Mouse (Mus musculus): ENCODE measurements around the gene Pgm2. TPM values are rescaled to one million over a fixed set of nuclear protein-coding genes. Genes with fewer than 3 reads are reported as not detected.
A peak's percentile ranks its signal among the peaks of the same experiment; 100 is the strongest.

Gene Pgm2
- polyA plus RNA-seq (2011; ENCODE audit: insufficient read depth, insufficient read length, low read depth, missing spikeins): 40.9 and 45.7 TPM in 2 replicates

DNA sequence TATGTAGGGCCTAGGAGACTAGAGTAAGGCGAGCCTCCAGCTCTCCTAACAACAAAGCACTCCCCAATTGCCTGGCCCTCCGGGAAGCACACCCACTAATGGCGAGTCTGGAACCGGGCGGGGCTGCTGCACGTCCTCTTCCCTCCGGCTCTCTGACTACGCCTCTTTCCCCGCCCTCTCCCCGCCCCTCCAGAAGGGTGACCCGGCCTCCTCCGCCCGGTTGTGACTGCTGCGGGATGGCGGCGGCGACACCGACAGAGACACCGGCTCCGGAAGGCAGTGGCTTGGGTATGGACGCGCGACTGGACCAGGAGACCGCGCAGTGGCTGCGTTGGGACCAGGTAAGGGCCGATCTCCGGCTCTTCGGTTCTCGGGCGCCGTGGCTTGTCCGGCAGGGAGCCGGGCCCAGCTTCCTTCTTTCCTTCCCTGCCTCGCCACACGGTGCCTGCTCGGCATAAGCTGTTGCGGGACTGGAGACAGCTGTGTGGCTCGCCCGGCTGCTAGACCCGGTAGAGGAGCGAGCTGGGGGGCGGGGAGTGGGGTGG, at the start of gene Pgm2:
Pgm2 (plus strand) TSS at position 203 of the 545 bp plus-strand sequence.
- Histone ChIP-seq H3K36me3 (ENCODE audit: control insufficient read depth, insufficient read depth, low read length, poor library complexity, severe bottlenecking) (no peaks in the 10 kb centered on the region; the same call in 1 of the 2 replicates), H3K4me1 (ENCODE audit: control insufficient read depth, insufficient read depth, low read length) (peaks cover 4% of the 10 kb centered on the region), H3K4me3 (ENCODE audit: low read depth, low read length) (peak within 1 kb of the TSS; percentile 68), H3K9ac (ENCODE audit: low read depth, poor library complexity, severe bottlenecking) (peak within 1 kb of the TSS; percentile 66), H3K27ac (ENCODE audit: insufficient read depth, low read length) (no peak within 1 kb of the TSS), H3K27me3 (ENCODE audit: control insufficient read depth, insufficient read depth, low read length, poor library complexity, severe bottlenecking) (no peaks in the 10 kb centered on the region), H3K9me3 (replicated peaks; ENCODE audit: control insufficient read depth, insufficient read depth, low read length, poor library complexity, severe bottlenecking) (no peaks in the 10 kb centered on the region)
- peak; percentile 44 for TF ChIP-seq POLR2A (IDR thresholded peaks at IDR 0.05; ENCODE audit: insufficient read depth, low read length)
- TF ChIP-seq EP300 (IDR thresholded peaks at IDR 0.05; ENCODE audit: insufficient read depth, low read depth, low read length): peak; percentile 53; the same call in 1 of the 2 replicates
- TF ChIP-seq CTCF (IDR thresholded peaks at IDR 0.05; ENCODE audit: low read depth, low read length): no peak

DNA sequence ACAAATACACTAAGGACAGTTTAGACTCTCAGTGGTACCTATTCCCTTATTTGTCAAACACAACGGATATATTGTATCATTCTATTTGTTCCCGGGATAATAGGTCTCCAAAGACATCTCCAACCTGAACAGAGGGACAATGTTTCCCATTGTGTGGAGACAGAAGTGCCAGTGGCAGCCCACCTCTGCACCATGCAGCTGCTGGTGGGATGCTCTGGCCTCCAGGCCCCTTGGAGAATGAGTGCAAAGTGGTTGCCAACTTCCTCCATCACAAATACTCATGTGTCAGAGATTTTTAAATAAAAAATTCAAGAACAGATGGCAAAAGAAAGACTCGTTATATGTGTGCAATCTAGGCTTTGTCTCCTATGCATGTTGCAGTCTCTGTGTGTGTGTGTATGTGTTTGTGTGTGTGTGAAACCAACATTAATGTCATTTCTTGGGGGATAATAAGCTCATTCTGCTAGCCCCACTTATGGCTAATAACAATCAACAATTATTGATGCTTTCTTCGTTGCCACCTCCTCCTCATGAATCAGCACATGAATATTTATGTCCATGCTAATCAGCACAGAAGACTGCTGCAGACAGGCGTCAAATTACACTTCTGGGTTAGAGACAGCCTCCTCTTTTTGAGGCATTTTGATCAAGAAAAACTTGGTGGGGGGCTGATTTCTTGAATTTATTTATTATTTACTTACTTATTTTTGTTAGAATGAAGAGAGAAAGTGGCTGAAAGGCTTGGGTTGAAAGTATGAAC, 48.9 kb upstream of the Pgm2 start:
- Histone ChIP-seq H3K9ac (ENCODE audit: low read depth, poor library complexity, severe bottlenecking) (no peak overlapping the region), H3K9me3 (replicated peaks; ENCODE audit: control insufficient read depth, insufficient read depth, low read length, poor library complexity, severe bottlenecking) (no peaks in the 10 kb centered on the region), H3K4me1 (ENCODE audit: control insufficient read depth, insufficient read depth, low read length) (peaks cover 2% of the 10 kb centered on the region), H3K36me3 (ENCODE audit: control insufficient read depth, insufficient read depth, low read length, poor library complexity, severe bottlenecking) (no peaks in the 10 kb centered on the region), H3K4me3 (ENCODE audit: low read depth, low read length) (no peak overlapping the region), H3K27me3 (ENCODE audit: control insufficient read depth, insufficient read depth, low read length, poor library complexity, severe bottlenecking) (no peaks in the 10 kb centered on the region; the same call in 1 of the 2 replicates), H3K27ac (ENCODE audit: insufficient read depth, low read length) (no peak overlapping the region)
- no peak for TF ChIP-seq POLR2A (IDR thresholded peaks at IDR 0.05; ENCODE audit: insufficient read depth, low read length)
- no peak for TF ChIP-seq CTCF (IDR thresholded peaks at IDR 0.05; ENCODE audit: low read depth, low read length)
- TF ChIP-seq EP300 (IDR thresholded peaks at IDR 0.05; ENCODE audit: insufficient read depth, low read depth, low read length): no peak

DNA sequence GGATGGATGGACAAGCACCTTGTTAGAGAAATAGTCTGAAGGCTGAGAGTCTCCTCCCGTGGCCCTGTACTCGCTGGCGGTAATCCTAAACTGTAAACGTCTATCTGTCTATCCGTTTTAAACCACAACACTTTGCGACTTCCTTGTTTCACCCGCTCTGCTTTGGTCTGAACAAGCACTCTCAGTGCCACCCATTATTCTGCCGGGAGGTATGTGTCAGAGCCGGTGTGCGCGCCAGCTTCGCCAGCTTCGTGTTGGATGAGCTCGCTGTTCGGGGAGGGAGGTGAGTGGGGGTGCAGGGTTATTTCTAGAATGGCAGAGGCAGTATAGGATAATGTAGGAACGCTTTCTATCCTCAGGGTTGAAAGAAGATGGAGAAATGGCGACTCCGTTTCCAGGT, 48.0 kb upstream of the Pgm2 start:
- no peaks in the 10 kb centered on the region for H3K9me3 ChIP-seq (replicated peaks; ENCODE audit: control insufficient read depth, insufficient read depth, low read length, poor library complexity, severe bottlenecking)
- peaks cover 4% of the 10 kb centered on the region for H3K4me1 ChIP-seq (ENCODE audit: control insufficient read depth, insufficient read depth, low read length)
- H3K9ac ChIP-seq (ENCODE audit: low read depth, poor library complexity, severe bottlenecking): no peak overlapping the region
- no peaks in the 10 kb centered on the region; the same call in 1 of the 2 replicates for H3K27me3 ChIP-seq (ENCODE audit: control insufficient read depth, insufficient read depth, low read length, poor library complexity, severe bottlenecking)
- no peak overlapping the region for H3K4me3 ChIP-seq (ENCODE audit: low read depth, low read length)
- no peaks in the 10 kb centered on the region for H3K36me3 ChIP-seq (ENCODE audit: control insufficient read depth, insufficient read depth, low read length, poor library complexity, severe bottlenecking)
- H3K27ac ChIP-seq (ENCODE audit: insufficient read depth, low read length): no peak overlapping the region
- TF ChIP-seq CTCF (IDR thresholded peaks at IDR 0.05; ENCODE audit: low read depth, low read length) (no peak), POLR2A (IDR thresholded peaks at IDR 0.05; ENCODE audit: insufficient read depth, low read length) (no peak), EP300 (IDR thresholded peaks at IDR 0.05; ENCODE audit: insufficient read depth, low read depth, low read length) (no peak)

GRCm38 (mm10) chr5:64045502-64045901, 47.2 kb upstream of the Pgm2 start:
- no peaks in the 10 kb centered on the region for H3K36me3 ChIP-seq (ENCODE audit: control insufficient read depth, insufficient read depth, low read length, poor library complexity, severe bottlenecking)
- H3K9ac ChIP-seq (ENCODE audit: low read depth, poor library complexity, severe bottlenecking): no peak overlapping the region
- no peak overlapping the region for H3K27ac ChIP-seq (ENCODE audit: insufficient read depth, low read length)
- no peaks in the 10 kb centered on the region for H3K9me3 ChIP-seq (replicated peaks; ENCODE audit: control insufficient read depth, insufficient read depth, low read length, poor library complexity, severe bottlenecking)
- H3K4me1 ChIP-seq (ENCODE audit: control insufficient read depth, insufficient read depth, low read length): peaks cover 4% of the 10 kb centered on the region
- TF ChIP-seq CTCF (IDR thresholded peaks at IDR 0.05; ENCODE audit: low read depth, low read length) (no peak), POLR2A (IDR thresholded peaks at IDR 0.05; ENCODE audit: insufficient read depth, low read length) (no peak), EP300 (IDR thresholded peaks at IDR 0.05; ENCODE audit: insufficient read depth, low read depth, low read length) (no peak)
- H3K4me3 ChIP-seq (ENCODE audit: low read depth, low read length): no peak overlapping the region
- no peaks in the 10 kb centered on the region; the same call in 1 of the 2 replicates for H3K27me3 ChIP-seq (ENCODE audit: control insufficient read depth, insufficient read depth, low read length, poor library complexity, severe bottlenecking)

- Histone ChIP-seq H3K4me1 (ENCODE audit: control insufficient read depth, insufficient read depth, low read length) (peaks cover 4% of the 10 kb centered on the region), H3K36me3 (ENCODE audit: control insufficient read depth, insufficient read depth, low read length, poor library complexity, severe bottlenecking) (no peaks in the 10 kb centered on the region), H3K9me3 (replicated peaks; ENCODE audit: control insufficient read depth, insufficient read depth, low read length, poor library complexity, severe bottlenecking) (no peaks in the 10 kb centered on the region), H3K4me3 (ENCODE audit: low read depth, low read length) (no peak overlapping the region), H3K9ac (ENCODE audit: low read depth, poor library complexity, severe bottlenecking) (no peak overlapping the region), H3K27me3 (ENCODE audit: control insufficient read depth, insufficient read depth, low read length, poor library complexity, severe bottlenecking) (no peaks in the 10 kb centered on the region; the same call in 1 of the 2 replicates), H3K27ac (ENCODE audit: insufficient read depth, low read length) (no peak overlapping the region)
- no peak for TF ChIP-seq CTCF (IDR thresholded peaks at IDR 0.05; ENCODE audit: low read depth, low read length)
- no peak for TF ChIP-seq POLR2A (IDR thresholded peaks at IDR 0.05; ENCODE audit: insufficient read depth, low read length)
- TF ChIP-seq EP300 (IDR thresholded peaks at IDR 0.05; ENCODE audit: insufficient read depth, low read depth, low read length): no peak
These were observed 45.8 kb upstream of the Pgm2 start for GRCm38 (mm10) chr5:64046995-64047394.

GRCm38 (mm10) chr5:64047921-64048320, 44.8 kb upstream of the Pgm2 start:
- no peaks in the 10 kb centered on the region for H3K36me3 ChIP-seq (ENCODE audit: control insufficient read depth, insufficient read depth, low read length, poor library complexity, severe bottlenecking)
- TF ChIP-seq POLR2A (IDR thresholded peaks at IDR 0.05; ENCODE audit: insufficient read depth, low read length) (no peak), EP300 (IDR thresholded peaks at IDR 0.05; ENCODE audit: insufficient read depth, low read depth, low read length) (peak; percentile 89), CTCF (IDR thresholded peaks at IDR 0.05; ENCODE audit: low read depth, low read length) (no peak)
- H3K27ac ChIP-seq (ENCODE audit: insufficient read depth, low read length): no peak overlapping the region

More at GRCm38 (mm10) chr5:64047921-64048320, 44.8 kb upstream of the Pgm2 start:
- Histone ChIP-seq H3K9ac (ENCODE audit: low read depth, poor library complexity, severe bottlenecking) (no peak overlapping the region), H3K4me1 (ENCODE audit: control insufficient read depth, insufficient read depth, low read length) (peaks cover 4% of the 10 kb centered on the region), H3K9me3 (replicated peaks; ENCODE audit: control insufficient read depth, insufficient read depth, low read length, poor library complexity, severe bottlenecking) (no peaks in the 10 kb centered on the region), H3K27me3 (ENCODE audit: control insufficient read depth, insufficient read depth, low read length, poor library complexity, severe bottlenecking) (no peaks in the 10 kb centered on the region), H3K4me3 (ENCODE audit: low read depth, low read length) (no peak overlapping the region)
